Mouse (Mus musculus): ENCODE results near the gene Dnah8. TPM values are rescaled to one million over a fixed set of nuclear protein-coding genes. Genes with fewer than 3 reads are reported as not detected.

Gene Dnah8
- polyA plus RNA-seq, 2 experiments from 2014 or later: 15.6 to 23.1 TPM

DNA sequence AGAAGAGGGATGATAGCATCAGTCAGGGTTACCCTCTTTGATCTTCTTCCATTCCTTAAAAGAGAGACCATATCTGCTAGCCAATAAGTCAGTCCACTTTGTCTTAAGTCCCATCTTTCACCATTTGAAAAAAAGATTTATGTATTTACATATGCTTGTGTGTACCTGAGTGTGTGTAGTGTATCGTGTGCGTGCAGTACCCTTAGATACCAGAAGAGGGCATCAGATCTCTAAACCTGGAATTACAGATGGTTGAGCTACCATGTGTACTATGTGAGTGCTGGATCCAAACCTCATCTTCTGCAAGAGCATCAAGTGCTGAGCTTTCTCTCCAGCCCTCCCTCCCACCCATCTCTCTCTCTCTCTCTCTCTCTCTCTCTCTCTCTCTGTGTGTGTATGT, 207.0 kb downstream of the Dnah8 start:
- no peak for ATAC-seq

DNA sequence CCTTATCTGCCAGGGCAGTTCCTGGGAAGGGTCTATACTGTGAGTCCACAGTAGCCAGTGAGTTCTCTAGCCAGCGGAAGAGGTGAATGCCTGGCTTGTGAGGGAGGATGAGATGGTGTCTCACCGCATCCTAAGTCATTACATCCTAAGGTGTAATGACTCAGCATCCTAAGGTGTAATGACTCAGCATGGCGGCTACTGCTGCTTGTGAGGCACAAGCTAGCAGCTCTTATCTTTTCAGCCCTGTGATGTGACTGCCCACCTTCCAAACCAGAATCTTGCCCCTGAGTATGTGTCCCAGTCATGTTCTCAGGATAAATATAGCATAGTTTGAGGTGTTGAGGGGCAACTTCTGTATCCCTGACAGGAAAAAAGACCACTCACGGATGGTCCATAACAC, 211.3 kb downstream of the Dnah8 start:
- no peak for ATAC-seq

DNA sequence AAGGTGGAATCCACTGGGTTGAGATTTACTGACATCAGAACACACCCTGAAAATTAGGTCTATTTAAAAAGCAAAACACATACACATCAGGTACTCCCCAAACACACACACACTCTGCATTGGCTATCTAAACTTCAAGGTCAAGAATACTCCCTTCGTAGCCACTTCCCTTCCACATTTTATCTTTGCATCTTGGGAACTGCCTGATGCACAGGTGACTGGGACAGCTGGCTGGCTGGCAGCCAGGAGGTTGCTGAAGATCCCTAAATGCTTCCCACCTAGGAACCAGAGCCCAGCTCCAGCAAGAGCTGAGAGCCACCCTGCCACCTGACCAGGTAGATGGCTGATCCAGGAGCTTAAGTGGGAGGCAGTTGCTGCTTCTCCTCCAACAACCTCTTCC, 212.9 kb downstream of the Dnah8 start:
- ATAC-seq: no peak

DNA sequence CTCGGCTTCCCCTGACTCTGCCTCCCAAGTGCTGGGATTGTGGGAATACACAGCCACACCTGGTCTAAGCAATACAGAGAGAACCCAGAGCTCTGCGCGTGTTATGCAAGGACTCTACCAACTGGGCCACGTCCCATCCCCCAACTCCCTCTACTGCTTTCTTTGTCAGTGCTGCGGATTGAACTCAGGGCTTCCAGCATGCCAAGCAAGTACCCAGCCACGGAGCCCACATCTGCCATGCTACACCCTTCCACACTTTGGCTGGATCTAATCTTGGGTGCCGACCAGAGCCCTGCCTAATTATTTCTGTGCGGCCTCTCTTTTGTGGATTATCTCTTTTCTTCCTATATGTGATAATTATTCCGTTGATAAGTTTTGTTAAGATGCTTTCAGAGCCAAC, 215.9 kb downstream of the Dnah8 start:
- no peak for ATAC-seq

DNA sequence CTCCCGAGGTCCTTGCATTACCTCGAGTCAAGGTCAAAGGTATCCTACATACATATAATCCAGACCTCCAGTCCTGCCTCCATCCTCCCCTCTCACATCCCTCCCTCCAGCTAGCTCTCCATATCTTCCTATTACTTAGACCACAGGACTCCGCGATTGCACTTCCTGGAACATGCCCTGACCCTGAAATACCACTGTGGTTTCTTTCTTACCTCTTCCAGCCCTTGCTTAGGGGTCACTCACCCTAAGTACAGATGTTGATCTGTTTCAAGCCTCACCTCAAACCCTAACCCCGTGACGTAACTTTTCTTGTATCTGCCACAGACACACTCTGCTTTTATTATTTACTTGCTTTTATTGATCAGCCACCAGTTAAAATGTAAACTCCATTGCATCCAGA, 218.2 kb downstream of the Dnah8 start:
- ATAC-seq: no peak

DNA sequence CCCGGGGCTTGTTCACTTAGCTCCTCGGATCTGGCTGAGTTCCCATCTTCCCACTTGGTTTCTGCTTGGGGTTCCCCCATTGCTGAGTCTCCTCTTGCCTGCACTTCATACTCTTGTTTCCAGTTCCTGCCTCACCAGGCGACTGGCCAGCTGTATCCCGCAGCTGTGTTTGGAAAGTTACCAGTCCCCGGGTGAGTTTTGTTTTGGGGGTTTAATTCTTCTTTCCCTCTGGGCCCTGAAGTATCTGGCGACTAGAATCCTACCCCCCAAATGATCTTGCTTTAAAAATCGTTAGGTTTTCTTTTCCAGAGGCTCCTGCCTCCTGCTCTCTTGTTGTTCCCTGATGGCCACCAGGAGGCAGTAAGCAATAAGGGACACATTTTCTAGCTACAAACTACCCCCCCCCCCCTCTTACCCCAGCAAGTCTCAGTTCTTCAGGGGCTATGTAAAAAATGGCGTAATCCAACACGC, 220.2 kb downstream of the Dnah8 start:
- ATAC-seq: no peak

DNA sequence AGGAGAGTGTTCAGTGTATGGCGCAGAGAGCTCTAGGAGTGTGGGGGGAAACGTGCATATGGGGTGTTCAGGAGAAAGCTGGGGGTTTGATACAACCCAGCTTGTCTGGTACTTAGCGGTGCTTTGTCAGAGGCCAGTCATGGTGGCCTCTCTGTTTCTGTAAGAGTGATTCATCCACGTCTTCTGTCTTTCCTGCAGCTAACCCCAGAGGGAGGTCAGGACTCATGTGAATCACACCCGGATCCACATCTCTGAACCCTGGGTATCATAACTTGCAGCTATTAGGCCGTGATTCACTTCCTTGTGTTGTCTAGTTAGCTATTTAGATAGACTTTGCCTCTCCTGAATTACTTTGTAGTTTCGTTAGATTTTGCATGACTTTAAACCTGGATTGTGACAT, 223.3 kb downstream of the Dnah8 start:
- ATAC-seq: no peak

DNA sequence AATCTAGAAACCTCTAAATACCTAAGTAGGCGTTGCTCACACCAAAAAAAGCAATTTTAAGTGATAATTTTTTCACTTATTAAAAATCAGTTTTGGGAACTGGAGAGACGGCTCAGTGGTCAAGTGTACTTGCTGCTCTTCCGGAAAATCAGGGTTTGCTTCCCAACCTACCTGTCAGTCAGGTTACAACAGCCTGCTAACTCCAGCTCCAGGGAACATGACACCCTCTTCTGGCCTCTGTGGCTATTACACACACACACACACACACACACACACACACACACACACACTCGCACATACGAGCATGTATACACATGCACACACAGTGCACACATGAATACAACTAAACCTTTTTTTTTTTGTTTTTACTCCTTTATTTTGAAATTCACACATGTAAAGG, 223.9 kb downstream of the Dnah8 start:
- no peak for ATAC-seq

DNA sequence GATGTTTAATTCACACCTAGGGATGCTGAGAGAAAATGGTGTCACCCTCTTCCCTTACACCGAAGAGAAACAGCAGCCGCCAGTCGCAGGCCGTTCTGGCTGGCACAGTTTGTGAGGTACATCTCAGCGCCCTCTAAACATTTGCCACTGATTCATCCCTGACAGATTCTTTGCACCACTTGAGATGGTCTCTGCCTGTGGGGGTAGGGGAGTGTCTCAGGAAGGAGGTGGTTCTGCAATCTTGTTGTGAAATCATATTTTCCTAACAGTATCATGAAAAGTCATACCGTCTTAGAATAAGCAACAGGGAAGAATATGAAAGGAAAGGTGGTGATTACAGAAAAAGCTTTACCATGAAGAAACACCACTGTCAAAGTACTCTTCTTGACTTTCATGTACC, 224.7 kb downstream of the Dnah8 start:
- no peak for ATAC-seq

DNA sequence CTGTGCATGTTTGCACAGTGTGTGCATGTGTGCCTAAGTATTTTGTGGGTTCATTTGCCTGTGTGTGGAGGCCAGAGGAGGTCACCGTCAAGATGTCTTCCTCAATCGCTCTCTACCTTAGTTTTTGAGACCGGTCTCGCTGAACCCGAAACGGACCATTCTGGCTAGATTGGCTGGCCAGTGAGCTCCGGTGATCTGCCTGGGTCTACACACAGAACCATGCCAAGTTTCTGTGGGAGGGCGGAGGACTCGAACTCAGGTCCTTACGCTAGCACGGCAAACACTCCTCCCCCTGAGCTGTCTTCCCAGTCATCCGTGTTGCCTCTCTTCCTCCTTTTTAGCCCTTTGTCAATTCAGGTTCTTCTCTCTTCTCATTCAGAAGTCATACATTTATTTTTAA, 225.7 kb downstream of the Dnah8 start:
- no peak for ATAC-seq

DNA sequence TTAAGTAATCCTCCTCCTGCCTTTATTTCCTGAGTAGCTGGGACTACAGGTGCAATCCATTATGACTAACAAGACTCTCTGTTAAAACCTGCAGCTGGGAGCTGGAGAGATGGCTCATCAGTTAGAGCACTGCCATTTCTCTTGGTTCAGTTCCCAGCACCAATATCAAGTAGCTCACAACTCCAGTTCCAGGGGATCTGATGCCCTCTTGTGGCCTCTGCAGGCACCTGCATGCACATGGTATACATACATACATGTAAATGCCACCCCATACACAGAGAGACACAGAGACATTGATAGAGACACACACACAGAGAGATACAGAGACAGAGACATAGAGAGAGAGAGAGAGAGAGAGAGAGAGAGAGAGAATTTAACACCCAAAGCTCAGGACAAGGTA, 228.2 kb downstream of the Dnah8 start:
- no peak for ATAC-seq

DNA sequence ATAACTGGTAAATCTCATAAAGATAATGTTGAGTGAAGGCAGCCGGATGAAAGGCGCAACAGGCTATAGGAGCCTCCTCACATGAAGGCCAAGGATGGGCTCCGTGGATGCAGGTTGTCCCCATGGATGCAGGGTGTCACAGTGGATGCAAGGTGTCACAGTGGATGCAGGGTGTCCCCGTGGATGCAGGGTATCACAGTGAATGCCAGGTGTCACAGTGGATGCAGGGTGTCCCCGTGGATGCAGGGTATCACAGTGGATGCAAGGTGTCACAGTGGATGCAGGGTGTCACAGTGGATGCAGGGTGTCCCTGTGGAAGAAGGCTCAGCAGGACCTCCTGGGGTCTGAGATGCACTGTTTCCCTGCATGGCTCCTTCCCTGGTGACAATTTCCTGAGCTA, 233.2 kb downstream of the Dnah8 start:
- ATAC-seq: no peak

DNA sequence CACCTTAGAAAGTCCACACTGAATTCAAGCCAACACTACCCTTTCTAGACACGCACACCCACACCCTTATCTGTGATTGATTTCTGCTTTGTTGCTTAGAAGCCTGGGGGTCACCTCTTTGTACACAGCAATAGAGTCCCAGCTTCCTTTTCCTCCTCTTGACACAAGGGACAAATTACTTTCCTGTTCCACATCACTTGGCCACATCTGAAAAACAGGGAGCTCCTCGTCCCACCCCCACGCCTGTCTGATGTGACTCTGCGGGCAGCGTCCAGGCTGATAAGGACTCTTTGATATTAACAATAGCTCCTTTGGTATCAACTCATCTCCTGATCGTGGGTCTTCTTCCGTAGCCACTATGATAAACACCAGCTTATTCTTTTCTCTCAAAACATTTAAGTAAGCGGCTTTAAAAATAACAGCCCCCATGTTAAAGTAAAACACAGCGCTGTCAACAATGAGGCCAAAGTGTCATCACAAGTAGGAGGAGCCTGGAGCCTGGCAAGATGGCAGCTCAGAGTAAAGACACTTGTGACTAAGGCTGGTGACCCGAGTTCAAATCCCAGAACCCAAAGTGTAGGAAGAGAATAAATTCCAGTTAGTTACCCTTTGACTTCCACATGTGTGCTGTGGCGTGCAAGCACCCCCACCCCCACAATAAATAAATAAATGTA, 234.6 kb downstream of the Dnah8 start:
- no peak for ATAC-seq

DNA sequence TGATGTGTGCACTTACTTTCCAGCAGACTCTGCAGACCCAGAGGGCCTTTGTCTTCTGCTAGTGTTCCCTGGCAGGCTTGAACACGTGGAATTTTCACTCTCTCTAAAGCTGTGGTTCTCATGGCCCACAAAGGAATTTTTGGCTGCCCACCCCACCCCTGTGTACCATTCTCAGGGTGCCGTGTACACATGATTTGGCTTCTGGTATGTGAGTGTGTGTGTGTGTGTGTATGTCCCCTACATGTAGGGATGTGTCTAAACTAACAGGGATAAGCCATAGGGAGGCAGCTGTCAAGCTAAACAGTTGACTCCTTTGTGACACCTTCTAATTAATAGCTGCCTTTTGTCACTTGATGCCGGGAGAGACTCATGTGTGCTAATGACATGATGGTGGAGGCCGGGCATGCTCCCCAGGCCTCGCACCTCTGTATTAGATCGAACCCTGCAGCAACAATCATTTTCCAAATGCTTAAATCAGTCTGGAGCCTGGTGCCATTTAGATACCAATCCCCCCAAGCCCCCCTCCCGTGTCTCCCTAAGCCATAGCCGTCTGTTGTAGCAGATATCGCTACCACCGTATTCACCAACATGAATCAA, 235.9 kb downstream of the Dnah8 start:
- ATAC-seq: no peak

DNA sequence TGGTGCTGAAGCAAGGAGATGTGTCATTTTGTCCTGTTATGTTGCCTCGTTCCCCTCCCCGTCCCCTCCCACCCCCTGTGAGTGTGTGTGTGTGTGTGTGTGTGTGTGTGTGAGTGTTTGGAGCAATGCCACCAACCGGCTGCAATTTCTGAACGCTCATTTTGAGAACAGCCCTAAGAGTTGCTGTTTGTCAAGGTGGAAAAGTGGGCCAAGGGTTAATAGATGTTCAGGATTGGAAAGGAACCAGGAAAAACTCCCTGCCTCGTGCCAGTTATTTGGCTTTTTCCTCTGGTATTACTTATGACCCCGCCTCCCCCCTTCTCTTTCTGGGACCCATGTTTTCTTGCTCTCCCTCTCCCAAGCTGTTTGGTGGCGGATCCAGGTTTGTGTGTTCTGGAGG, 236.5 kb downstream of the Dnah8 start:
- ATAC-seq: no peak

DNA sequence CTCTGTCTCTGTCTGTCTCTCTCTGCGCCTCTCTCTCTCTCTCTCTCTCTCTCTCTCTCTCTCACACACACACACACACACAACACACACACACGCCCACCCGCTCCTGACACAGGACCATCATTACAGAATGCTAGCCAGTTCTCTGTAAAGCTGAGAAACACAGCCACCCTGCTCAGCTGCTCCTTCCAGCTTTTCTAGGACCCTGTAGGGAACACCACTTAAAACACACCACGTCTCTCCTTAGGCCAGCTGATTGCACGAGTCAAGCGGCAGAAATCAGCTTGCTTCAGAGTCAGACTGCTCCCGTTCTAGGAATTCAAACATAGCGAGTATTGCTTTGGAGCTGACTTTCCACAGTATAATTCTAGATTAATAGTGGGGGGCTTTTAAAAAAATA, 242.1 kb downstream of the Dnah8 start:
- no peak for ATAC-seq

DNA sequence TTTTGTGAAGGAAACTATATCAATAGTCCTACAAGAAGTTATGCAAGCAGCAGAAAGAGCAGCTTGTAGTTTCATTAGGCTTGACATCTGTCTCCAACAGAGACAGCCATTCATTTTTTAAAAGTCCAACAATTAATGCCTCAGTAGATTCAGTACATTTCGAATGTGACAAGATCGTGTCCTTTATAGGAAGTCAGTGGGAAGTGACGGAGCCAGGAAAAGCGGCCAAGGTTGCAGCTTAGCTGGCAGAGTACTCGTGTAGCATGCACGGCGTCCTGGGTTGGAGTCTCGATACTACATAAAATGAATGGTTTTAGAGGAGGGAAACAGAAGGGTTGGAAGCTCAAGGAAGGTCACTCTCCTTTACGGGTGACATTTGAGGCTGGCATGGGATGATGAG, 242.8 kb downstream of the Dnah8 start:
- no peak for ATAC-seq

DNA sequence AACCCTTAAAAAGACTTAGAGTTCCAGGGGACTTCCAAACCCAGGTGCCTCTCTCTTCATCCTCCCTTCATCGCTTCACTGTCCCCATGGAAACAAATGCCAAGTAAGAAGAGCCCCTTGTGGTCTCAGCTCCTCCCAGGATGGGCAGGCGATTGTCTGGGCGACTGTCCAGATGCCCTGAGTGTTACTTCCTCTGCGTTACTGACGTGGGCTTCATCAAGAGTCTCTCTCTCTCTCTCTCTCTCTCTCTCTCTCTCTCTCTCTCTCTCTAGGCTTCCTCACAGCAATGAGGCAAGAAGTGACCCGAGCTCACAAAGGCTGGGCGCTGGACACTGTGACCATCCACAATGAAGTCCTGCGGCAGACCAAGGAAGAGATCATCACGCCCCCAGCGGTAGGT, 246.9 kb downstream of the Dnah8 start:
- ATAC-seq: no peak

DNA sequence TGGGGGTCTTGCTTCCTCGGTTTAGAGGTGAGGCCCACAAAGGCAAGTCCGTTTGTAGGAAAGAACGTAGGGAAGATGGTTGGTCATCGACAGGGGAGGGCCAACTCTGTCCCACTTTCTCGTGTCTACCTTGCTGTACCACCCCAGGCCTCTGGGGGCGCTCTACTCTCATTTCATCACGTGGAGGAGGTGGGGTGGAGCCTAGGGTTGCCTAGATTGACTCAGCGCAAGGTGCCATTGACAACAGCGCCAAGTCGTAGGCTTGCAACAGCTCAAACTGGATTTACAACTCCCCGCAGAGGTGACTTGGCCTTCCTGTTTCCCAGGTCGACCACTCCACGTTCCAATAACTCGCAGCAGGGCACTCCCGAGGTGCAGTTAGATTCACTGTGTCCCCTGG, 250.1 kb downstream of the Dnah8 start:
- ATAC-seq: no peak

DNA sequence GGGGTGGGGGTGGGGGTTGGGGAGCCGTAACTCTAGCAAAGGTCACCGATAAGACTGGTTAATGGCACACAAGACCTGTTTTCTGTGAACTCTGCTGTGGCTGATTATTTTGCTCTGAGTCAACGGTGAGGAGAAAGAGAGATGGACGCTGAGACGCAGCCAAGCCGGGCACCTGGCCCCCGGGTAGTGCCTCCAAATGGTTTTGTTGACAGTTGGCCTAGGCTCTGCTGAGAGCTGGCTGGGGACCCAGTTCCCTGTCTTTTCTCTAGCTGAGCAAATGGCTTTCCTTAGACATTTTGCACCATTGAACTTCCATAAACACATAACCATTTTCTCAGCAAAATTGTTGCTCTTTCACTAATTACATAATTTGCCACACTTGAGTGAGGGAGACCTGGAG, 253.3 kb downstream of the Dnah8 start:
- no peak for ATAC-seq

DNA sequence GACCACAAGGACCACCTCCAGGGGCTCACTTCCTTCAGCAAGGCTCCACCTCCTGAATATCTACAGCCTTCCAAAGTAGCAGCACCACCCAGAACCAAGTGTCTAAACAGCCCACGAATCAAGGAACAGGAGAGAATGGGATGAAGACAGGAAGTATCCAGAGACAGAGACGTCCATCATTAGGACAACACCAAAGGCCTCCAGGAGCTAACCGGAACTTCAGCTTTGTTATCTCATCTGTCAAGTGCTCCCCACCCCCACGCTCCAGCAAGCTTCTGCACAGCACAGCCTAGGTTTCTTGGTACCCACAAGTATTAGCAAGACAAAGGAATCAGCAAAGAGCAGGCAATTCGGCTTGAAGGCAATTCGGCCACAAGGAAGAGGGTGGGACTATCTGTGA, 254.5 kb downstream of the Dnah8 start:
- no peak for ATAC-seq

DNA sequence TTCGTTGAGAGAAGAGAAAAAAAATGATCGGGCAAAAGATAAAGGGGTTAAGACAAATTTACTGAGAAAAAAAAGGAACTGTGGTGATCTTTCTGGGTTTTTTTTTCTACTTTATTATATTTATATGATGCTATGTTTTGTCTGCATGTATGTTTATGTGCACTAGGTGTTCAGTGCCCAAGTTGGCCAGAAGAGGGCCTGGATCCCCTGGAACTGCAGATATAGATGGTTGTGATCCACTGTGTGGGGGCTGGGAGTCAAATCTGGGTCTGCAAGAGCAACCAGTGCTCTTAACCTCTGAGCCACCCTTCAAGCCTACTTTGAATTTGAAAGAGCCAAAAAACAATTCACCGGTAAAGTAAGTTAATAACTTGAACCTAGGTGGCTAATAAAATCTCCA, 256.2 kb downstream of the Dnah8 start:
- no peak for ATAC-seq

DNA sequence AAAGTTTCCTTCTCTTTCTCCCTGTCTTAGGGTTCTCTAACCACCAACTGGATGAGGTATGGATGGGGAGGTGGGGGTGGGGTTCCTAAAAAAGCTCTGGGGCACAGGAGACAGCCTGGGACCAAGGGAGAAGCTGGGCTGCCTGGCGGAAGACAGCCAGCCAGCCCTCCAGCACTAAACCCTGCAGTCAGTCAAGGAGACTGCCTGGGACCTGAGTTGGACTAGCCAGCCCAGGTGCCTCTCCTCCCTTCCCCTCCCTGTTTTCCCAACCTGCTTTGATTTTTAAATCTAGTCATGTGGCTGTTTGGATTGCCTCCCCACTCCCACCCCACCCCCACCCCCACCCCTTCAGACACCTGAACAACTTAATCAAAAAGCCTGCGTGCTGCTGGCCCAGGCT, 256.8 kb downstream of the Dnah8 start:
- ATAC-seq: no peak

DNA sequence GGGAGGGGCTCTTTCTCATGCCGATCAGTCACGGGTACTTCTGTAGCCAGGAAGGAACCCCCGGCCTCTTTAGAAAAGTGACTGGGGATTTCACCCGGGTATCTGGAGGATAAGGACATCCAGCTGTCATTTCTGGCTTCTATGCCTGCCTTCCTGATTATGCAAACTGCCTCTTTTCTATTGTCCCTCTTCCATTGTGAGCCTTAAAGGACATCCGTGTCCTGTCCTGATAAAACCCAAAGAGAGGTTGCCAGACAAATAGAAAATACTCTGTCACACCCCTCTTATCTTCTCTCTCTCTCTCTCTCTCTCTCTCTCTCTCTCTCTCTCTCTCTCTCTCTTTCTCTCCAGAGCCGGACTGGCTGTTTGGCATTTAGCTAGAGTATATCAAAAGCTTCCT, 258.1 kb downstream of the Dnah8 start:
- ATAC-seq: no peak

DNA sequence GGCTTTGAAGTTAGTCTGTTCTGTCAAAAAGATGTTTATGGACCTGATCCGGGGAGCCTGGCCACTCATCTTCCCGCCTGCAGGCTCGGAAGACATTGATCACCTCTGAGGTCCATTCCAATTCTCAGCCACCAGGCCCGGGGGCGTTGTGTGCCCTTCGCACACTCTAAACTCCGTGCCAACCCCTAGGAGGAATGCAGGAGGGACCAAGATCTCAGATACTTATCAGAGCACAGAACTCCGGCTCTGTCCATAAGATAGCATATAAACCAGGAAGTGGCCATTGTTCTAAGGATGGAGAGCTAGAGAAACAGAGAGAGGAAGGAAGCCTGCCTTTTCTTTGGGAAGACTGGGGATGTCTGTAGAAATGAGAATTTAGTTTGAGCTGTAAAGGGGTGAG, 259.4 kb downstream of the Dnah8 start:
- ATAC-seq: no peak
